Mouse (Mus musculus) ES-E14 (cell line): ENCODE measurements around the gene Pik3r6. TPM values are rescaled to one million over a fixed set of nuclear protein-coding genes. Genes with fewer than 3 reads are reported as not detected.

Experiments used
- DNase-seq: peaks from one replicate; pipeline ENCODE4 v3.0.0-alpha.2; 2013; ENCODE audit warnings: low read depth, low spot score
- H3K27ac ChIP-seq: 2 replicates; pipeline ENCODE4 v1.5.1; 2012; ENCODE audit warnings: low read depth, mild to moderate bottlenecking, low read length, moderate library complexity, mixed read lengths; ENCODE audit not compliant: poor library complexity, insufficient read depth, severe bottlenecking
- H3K36me3 ChIP-seq: 2 replicates; pipeline ENCODE4 v1.6.1; 2012; ENCODE audit warnings: mild to moderate bottlenecking, low read length, moderate library complexity, mixed read lengths; ENCODE audit not compliant: control insufficient read depth, poor library complexity, insufficient read depth, severe bottlenecking
- H3K4me1 ChIP-seq, 2 experiments: fragments of 150-350 bp in 1 of 2; sonication (generic) in 1 of 2; 2 replicates each; pipeline ENCODE4 v1.6.1; 2012; ENCODE audit warnings: low read length in 2 of 2, mild to moderate bottlenecking in 1 of 2, mixed read lengths in 1 of 2; ENCODE audit not compliant: control insufficient read depth in 2 of 2, insufficient read depth in 2 of 2, poor library complexity in 1 of 2
- H3K4me3 ChIP-seq, 2 experiments: fragments of 150-350 bp in 1 of 2; sonication (generic) in 1 of 2; 2 replicates each; pipeline ENCODE4 v1.5.1; 2012; ENCODE audit warnings: low read length in 2 of 2, low read depth in 1 of 2, mild to moderate bottlenecking in 1 of 2, mixed read lengths in 1 of 2; ENCODE audit not compliant: insufficient read depth in 1 of 2, poor library complexity in 1 of 2, severe bottlenecking in 1 of 2
- H3K9ac ChIP-seq: 2 replicates; pipeline ENCODE4 v1.6.1; 2012; ENCODE audit warnings: low read depth, mild to moderate bottlenecking, low read length, mixed read lengths; ENCODE audit not compliant: poor library complexity, insufficient read depth, severe bottlenecking
- H3K9me3 ChIP-seq: fragments of 150-350 bp; sonication (generic); 2 replicates; pipeline ENCODE4 v1.6.1; 2012; ENCODE audit warnings: low read depth, mild to moderate bottlenecking, low read length; ENCODE audit not compliant: control insufficient read depth, insufficient read depth
- CHD2 ChIP-seq: IDR thresholded peaks from 2 replicates; pipeline ENCODE4 v1.6.1; 2014; ENCODE audit warnings: mild to moderate bottlenecking, low read depth, low read length, inconsistent platforms
- HCFC1 ChIP-seq: IDR thresholded peaks from 2 replicates; pipeline ENCODE4 v1.6.1; 2012; ENCODE audit warnings: low read length, inconsistent platforms, borderline replicate concordance; ENCODE audit not compliant: insufficient read depth
- MAFK ChIP-seq: IDR thresholded peaks from 2 replicates; pipeline ENCODE4 v1.6.1; 2014; ENCODE audit warnings: mild to moderate bottlenecking, low read depth, low read length, inconsistent platforms; ENCODE audit not compliant: insufficient read depth
- ZC3H11A ChIP-seq: IDR thresholded peaks from 2 replicates; pipeline ENCODE4 v1.6.1; 2012; ENCODE audit warnings: low read depth, mild to moderate bottlenecking, inconsistent platforms, low read length, borderline replicate concordance
- ZNF384 ChIP-seq: IDR thresholded peaks from 2 replicates; pipeline ENCODE4 v1.6.1; 2012; ENCODE audit warnings: low read depth, low read length, inconsistent platforms
- in situ Hi-C, 2 experiments: fragments of 600-800 bp; cut with MboI; formaldehyde crosslinking; loops; one replicate each; pipeline ENCODE4 v1.15.1; 2025; ENCODE audit warnings: low sequenced_read_pairs in 2 of 2, inconsistent platforms in 1 of 2; ENCODE audit not compliant: unreplicated experiment in 2 of 2
- total RNA-seq: library from RNA; depleted of rRNA; stranded (reverse); fragments of 300-350 nt; gene quantifications from 2 replicates; pipeline ENCODE4 v1.2.3, GENCODE M21; 2012

Pik3r6 gene
- total RNA-seq, 1 experiment, result 0.40 TPM

DNA sequence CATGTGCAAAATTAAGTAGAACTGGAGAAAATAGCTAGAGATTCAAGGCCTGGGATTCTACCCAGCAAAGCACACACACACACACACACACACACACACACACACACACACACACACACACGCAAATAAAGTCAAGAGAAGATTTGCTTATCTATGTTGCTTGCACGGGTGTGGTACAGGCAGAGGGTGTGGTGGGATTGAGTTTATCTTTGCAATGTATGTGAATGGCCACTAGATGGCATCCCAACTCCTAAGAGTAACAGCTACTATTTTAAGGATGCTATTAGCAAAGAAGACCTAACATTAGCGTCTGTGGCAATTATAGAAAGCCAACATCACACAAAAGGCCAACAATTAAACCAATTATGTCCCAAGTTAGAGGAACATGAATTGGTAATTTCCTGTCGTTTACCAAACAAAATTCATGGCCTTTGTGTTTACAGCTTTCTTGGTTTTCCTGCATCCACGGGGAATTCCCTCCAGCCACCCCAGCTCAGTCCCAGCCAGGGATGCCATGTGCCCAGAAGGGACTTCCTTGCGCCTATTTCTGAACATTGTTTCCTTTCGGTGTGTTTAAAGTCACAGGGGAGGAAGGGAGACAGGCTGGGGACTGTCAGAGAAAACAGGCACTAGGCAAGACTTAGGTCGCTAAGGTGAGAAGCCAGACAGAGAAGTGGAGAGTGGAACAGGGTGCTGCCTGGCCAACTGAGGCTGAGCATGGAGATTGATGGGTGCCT is 17.4 kb upstream of the Pik3r6 start:
- H3K9me3 ChIP-seq, result no peaks in the 10 kb centered on the region
- in situ Hi-C loops, result no loop called here
- H3K27ac ChIP-seq, result no peak overlapping the region
- H3K4me3 ChIP-seq, result no peak overlapping the region
- H3K9ac ChIP-seq, result no peak overlapping the region
- peak; percentile 45 for DNase-seq
- no peak for TF ChIP-seq CHD2
- no peak for TF ChIP-seq HCFC1
- TF ChIP-seq ZNF384, result no peak
- TF ChIP-seq ZC3H11A, result peak; percentile 56; the same call in 1 of the 2 replicates
- TF ChIP-seq MAFK, result no peak
- H3K36me3 ChIP-seq, result no peaks in the 10 kb centered on the region
- no peaks in the 10 kb centered on the region for H3K4me1 ChIP-seq

DNA sequence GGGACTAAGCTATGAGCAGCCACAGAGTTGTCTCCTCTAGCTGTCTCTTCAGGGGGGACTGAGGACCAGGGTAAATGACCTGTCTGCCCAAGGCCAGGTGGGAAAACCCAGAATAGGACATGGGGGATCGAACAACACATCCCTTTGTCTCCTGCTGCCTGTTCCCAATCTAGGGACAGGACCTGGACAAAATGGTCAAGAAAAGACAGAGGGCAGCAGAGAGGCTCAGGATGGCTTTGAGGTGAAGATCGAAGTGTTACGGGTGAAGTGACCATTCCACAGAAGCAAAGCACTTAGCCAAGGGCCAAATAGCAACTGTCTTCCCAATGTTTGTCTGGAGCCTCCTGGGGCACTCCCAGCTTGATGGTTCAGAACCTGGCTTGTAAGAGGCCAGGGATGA is 16.7 kb upstream of the Pik3r6 start:
- H3K27ac ChIP-seq, result no peak overlapping the region
- TF ChIP-seq CHD2 (no peak), ZC3H11A (no peak), ZNF384 (no peak), MAFK (no peak), HCFC1 (no peak)
- no peaks in the 10 kb centered on the region for H3K4me1 ChIP-seq
- no peak for DNase-seq
- no peaks in the 10 kb centered on the region for H3K9me3 ChIP-seq
- in situ Hi-C loops, result no loop called here
- H3K4me3 ChIP-seq, result no peak overlapping the region
- H3K36me3 ChIP-seq, result no peaks in the 10 kb centered on the region
- H3K9ac ChIP-seq, result no peak overlapping the region

DNA sequence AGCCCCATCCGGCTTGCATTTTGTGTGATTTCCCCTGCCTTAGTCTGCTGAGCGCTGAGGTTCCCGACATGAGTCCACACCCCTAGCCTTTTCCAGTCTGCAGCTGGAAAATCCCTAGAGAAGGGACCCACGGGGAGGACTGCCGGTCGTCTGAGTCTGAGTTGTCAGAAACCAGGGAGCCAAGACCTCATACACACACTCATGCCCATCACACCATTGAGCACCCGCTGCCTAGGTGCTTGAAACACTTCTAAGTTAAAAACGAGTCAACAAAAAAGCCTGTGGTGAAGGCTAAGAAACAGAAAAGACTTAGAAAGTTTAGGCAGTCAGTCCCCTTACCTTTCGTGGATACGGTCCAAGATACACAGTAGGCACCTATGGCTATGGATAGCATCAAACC is 15.1 kb upstream of the Pik3r6 start:
- Histone ChIP-seq H3K4me3 (no peak overlapping the region), H3K9me3 (no peaks in the 10 kb centered on the region), H3K9ac (no peak overlapping the region), H3K36me3 (no peaks in the 10 kb centered on the region), H3K4me1 (no peaks in the 10 kb centered on the region), H3K27ac (no peak overlapping the region)
- in situ Hi-C loops, result no loop called here
- no peak for DNase-seq
- no peak for TF ChIP-seq ZC3H11A
- TF ChIP-seq HCFC1, result no peak
- TF ChIP-seq ZNF384, result no peak
- TF ChIP-seq MAFK, result no peak
- no peak for TF ChIP-seq CHD2

DNA sequence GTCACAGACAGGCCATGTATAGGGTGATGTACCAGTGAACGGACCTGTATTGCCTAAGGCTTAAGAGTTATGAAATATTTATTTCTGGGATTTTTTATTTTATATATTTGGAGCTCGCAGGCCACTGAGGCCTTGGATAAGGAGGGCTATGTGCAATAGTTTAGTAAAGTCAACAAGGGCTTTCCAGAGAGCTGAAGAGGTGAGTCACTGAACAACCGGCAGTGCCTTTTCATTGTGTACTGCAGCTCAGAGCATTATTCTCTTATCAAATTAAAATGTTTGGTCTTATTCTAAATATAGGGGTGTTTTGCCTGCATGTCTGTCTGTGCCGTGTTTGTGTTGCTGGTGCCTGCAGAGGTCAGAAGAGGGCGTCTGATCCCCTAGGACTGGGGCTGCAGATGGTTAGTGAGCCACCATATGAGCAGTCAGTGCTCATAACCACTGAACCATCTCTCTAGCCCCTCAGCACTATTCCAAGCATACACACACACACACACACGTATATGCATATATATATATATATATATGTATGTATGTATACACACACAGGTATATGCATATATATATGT is 14.5 kb upstream of the Pik3r6 start:
- no peaks in the 10 kb centered on the region for H3K36me3 ChIP-seq
- H3K27ac ChIP-seq, result no peak overlapping the region
- no peaks in the 10 kb centered on the region for H3K9me3 ChIP-seq
- no peak overlapping the region for H3K9ac ChIP-seq
- H3K4me1 ChIP-seq, result no peaks in the 10 kb centered on the region
- no peak overlapping the region for H3K4me3 ChIP-seq
- DNase-seq, result no peak
- in situ Hi-C loops, result no loop called here
- TF ChIP-seq HCFC1, result no peak
- no peak for TF ChIP-seq ZNF384
- no peak for TF ChIP-seq CHD2
- TF ChIP-seq ZC3H11A, result no peak
- TF ChIP-seq MAFK, result no peak

DNA sequence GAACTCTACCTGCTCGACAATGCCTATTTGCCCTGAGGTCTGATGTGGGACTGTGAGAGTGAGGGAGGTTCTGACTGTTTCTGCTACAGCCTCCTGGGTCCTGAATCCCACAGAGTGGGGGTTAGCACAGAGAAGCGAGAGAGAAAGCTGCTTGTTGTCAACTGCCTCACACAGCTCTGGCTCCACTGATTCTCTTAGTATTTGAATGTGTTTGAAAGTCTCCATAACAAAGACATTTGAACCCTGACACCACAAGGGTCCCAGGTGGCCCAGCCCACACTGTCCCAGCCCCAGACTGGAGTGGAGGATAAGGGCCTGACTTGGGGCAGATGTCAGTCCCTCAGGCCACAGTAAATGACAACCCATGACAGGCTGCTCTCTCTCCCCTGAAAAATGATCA is 13.6 kb upstream of the Pik3r6 start:
- Histone ChIP-seq H3K9ac (no peak overlapping the region), H3K27ac (no peak overlapping the region), H3K4me1 (peaks cover 0 to 2% of the 10 kb centered on the region in 2 experiments; a peak in 1 of 4 replicates), H3K9me3 (no peaks in the 10 kb centered on the region), H3K36me3 (no peaks in the 10 kb centered on the region), H3K4me3 (no peak overlapping the region)
- TF ChIP-seq MAFK, result no peak
- no peak for TF ChIP-seq HCFC1
- no peak for TF ChIP-seq ZC3H11A
- no peak for TF ChIP-seq ZNF384
- TF ChIP-seq CHD2, result no peak
- in situ Hi-C loops, result no loop called here
- no peak for DNase-seq
